ENCODE assay signal across 27 mouse cellular contexts in genomic region chr5:53302895-53303670, GRCm38 (mm10). TPM values are rescaled to one million over a fixed set of nuclear protein-coding genes. Genes with fewer than 3 reads are reported as not detected.
DNase-seq lines count a peak whose midpoint lies in the region; ATAC-seq and TF ChIP-seq lines count a peak whose summit lies in the region.
"Had no signal": no experiment of that assay in that cellular context is flagged by ENCODE, and none has a peak within 500 bp of the region (broad histone marks: within the 10 kb centered on the region; RNA-seq: fewer than 3 reads in every experiment).

No protein-coding gene starts in this region.

- no peaks in the 10 kb centered on the region for H3K27me3 ChIP-seq in midbrain, embryonic 15.5 days (replicated peaks)
- H3K27me3 ChIP-seq: forebrain, embryonic 12.5 days; hindbrain, embryonic 13.5 days; liver, embryonic 12.5 days; midbrain, embryonic 12.5 days; stomach, embryonic 15.5 days had no signal

- WGBS in midbrain, embryonic 15.5 days: 73% methylated on average over 10 of the region's 10 CpGs

- H3K4me1 ChIP-seq in midbrain, embryonic 15.5 days: no peaks in the 10 kb centered on the region
- H3K4me1 ChIP-seq: forebrain, embryonic 12.5 days; hindbrain, embryonic 13.5 days; liver, embryonic 12.5 days; megakaryocyte, embryonic 14.5 days; midbrain, embryonic 12.5 days; stomach, embryonic 15.5 days had no signal

- intact Hi-C loops in gastrocnemius, adult 2 months (cut with DNase I): no loop called here
- intact Hi-C loops in gastrocnemius, postnatal 14 days (cut with DNase I; ENCODE audit: low total_unique reads): no loop called here
- intact Hi-C loops in left cerebral cortex, postnatal 4 days (cut with DNase I): no loop called here
- intact Hi-C loops in left cerebral cortex, postnatal 10 days (cut with DNase I): no loop called here

- no peaks in the 10 kb centered on the region for H3K36me3 ChIP-seq in midbrain, embryonic 15.5 days (replicated peaks)
- H3K36me3 ChIP-seq: forebrain, embryonic 12.5 days; hindbrain, embryonic 13.5 days; liver, embryonic 12.5 days; midbrain, embryonic 12.5 days; stomach, embryonic 15.5 days had no signal

- peak; percentile 14 for DNase-seq in gastrocnemius, adult 2 months
- DNase-seq in gastrocnemius, postnatal 14 days: no peak
- peak; percentile 17 for DNase-seq in left cerebral cortex, postnatal 4 days
- no peak for DNase-seq in left cerebral cortex, postnatal 10 days (ENCODE audit: extremely low spot score in 1 of 2, low spot score in 2 of 2)
- peak; percentile 15 for DNase-seq in kidney, postnatal 10 days
- DNase-seq in ovary, adult 18-20 months (ENCODE audit: low spot score): no peak
- DNase-seq: adrenal gland, adult 8-10 months; cerebellum, adult 9-10 months; gastrocnemius, postnatal 25 days; heart, adult 18-20 months; heart, postnatal 4 days; liver, postnatal 0 days; lung, postnatal 36 days; retina, postnatal 1 day; right cerebral cortex, postnatal 14 days had no signal

- peak overlapping the region; percentile 3; the same call in 1 of the 2 replicates for H3K27ac ChIP-seq in gastrocnemius, adult 2 months
- H3K27ac ChIP-seq in midbrain, embryonic 15.5 days: no peak overlapping the region
- H3K27ac ChIP-seq: forebrain, embryonic 12.5 days; hindbrain, embryonic 13.5 days; layer of hippocampus, adult 2 months; left cerebral cortex, adult 2 months; liver, embryonic 12.5 days; midbrain, embryonic 12.5 days; stomach, embryonic 15.5 days had no signal

- no peak for TF ChIP-seq CTCF in gastrocnemius, adult 2 months (IDR thresholded peaks at IDR 0.05)

- no peak overlapping the region for H3K9ac ChIP-seq in midbrain, embryonic 15.5 days
- H3K9ac ChIP-seq: forebrain, embryonic 12.5 days; hindbrain, embryonic 13.5 days; liver, embryonic 12.5 days; liver, postnatal 0 days; midbrain, embryonic 12.5 days; stomach, embryonic 15.5 days had no signal

- H3K9me3 ChIP-seq in midbrain, embryonic 15.5 days: no peaks in the 10 kb centered on the region
- H3K9me3 ChIP-seq: forebrain, embryonic 12.5 days; hindbrain, embryonic 13.5 days; liver, embryonic 12.5 days; megakaryocyte, embryonic 14.5 days; midbrain, embryonic 12.5 days; stomach, embryonic 15.5 days had no signal

- no peak for ATAC-seq in midbrain, embryonic 15.5 days (replicated peaks)
- ATAC-seq: intestine, embryonic 16.5 days; liver, embryonic 12.5 days; liver, postnatal 0 days had no signal

- H3K4me3 ChIP-seq in gastrocnemius, adult 2 months: no peak overlapping the region
- H3K4me3 ChIP-seq in midbrain, embryonic 15.5 days: no peak overlapping the region
- H3K4me3 ChIP-seq: erythroblast, embryonic 14.5 days; forebrain, embryonic 12.5 days; hindbrain, embryonic 13.5 days; layer of hippocampus, adult 2 months; left cerebral cortex, adult 2 months; liver, embryonic 12.5 days; megakaryocyte, embryonic 14.5 days; midbrain, embryonic 12.5 days; stomach, embryonic 15.5 days had no signal

- no peak overlapping the region for H3K4me2 ChIP-seq in midbrain, embryonic 15.5 days
- H3K4me2 ChIP-seq: forebrain, embryonic 12.5 days; heart, embryonic 11.5 days; hindbrain, embryonic 13.5 days; liver, embryonic 12.5 days; midbrain, embryonic 12.5 days; stomach, embryonic 15.5 days had no signal

RNA-seq across cellular contexts. Expression of gene Smim20, which starts 36.2 kb away (rescaled TPM):
- total RNA-seq in gastrocnemius, adult 2 months (2021): 10 to 100 TPM; 55.5 to 67.5 TPM
- total RNA-seq in gastrocnemius, postnatal 14 days (2021): 10 to 100 TPM; 75.4 to 80.1 TPM
- total RNA-seq in left cerebral cortex, postnatal 4 days (2021): 10 to 100 TPM; 25.7 to 27.6 TPM
- 10 to 100 TPM; 26.9 to 30.5 TPM for total RNA-seq in left cerebral cortex, postnatal 10 days (2021)
- polyA plus RNA-seq in midbrain, embryonic 15.5 days (2015; fragmentation: Nextera tagmentation; extraction: Ambion mirVana): 67.8 and 69.4 TPM in 2 replicates

Comparison
In these comparisons a context has a peak if more than half of its experiments do, and no peak if none do; other contexts are left out.
1. DNase-seq: peak in gastrocnemius, adult 2 months (single experiment), left cerebral cortex, postnatal 4 days (single experiment) and kidney, postnatal 10 days (single experiment); none in gastrocnemius, postnatal 14 days (single experiment), left cerebral cortex, postnatal 10 days (0 of 2) and ovary, adult 18-20 months (single experiment).